Mouse (Mus musculus): ENCODE data around the gene Rab6b.
A peak's percentile ranks its signal among the peaks of the same experiment; 100 is the strongest.
"Not testable (repeated sequence)": the region's sequence is repeated elsewhere in the genome, so short reads cannot be mapped to it uniquely, and the experiment has no call there.

The Rab6b gene

GRCm38 (mm10) chr9:103145351-103145750 is 33.8 kb downstream of the Rab6b start:
- no peak for DNase-seq

GRCm38 (mm10) chr9:103146257-103146656 is 34.7 kb downstream of the Rab6b start:
- DNase-seq: no peak

GRCm38 (mm10) chr9:103146703-103147102 is 35.1 kb downstream of the Rab6b start:
- DNase-seq: no peak

- no peak for DNase-seq
These were observed 35.5 kb downstream of the Rab6b start for GRCm38 (mm10) chr9:103147103-103147502.

GRCm38 (mm10) chr9:103149074-103149799 is 37.6 kb downstream of the Rab6b start:
- no peak for DNase-seq

- DNase-seq: no peak
These were observed 41.7 kb downstream of the Rab6b start for GRCm38 (mm10) chr9:103153286-103153685.

- no peak for DNase-seq
These were observed 43.0 kb downstream of the Rab6b start for GRCm38 (mm10) chr9:103154568-103154967.

GRCm38 (mm10) chr9:103155158-103155557 is 43.6 kb downstream of the Rab6b start:
- not testable (repeated sequence) for DNase-seq

GRCm38 (mm10) chr9:103163806-103164205 is 52.2 kb downstream of the Rab6b start:
- no peak for DNase-seq

- peak in 1 of 2 experiments; percentile 21 for DNase-seq
These were observed 56.5 kb downstream of the Rab6b start for GRCm38 (mm10) chr9:103168046-103168445.

- DNase-seq: no peak
These were observed 57.2 kb downstream of the Rab6b start for GRCm38 (mm10) chr9:103168771-103169170.

GRCm38 (mm10) chr9:103174771-103175519 is 63.4 kb downstream of the Rab6b start:
- peak; percentile 43 to 58 for DNase-seq

- DNase-seq: no peak
These were observed 64.1 kb downstream of the Rab6b start for GRCm38 (mm10) chr9:103175692-103176091.

- DNase-seq: peak; percentile 70 to 77
These were observed 68.7 kb downstream of the Rab6b start for GRCm38 (mm10) chr9:103180303-103180702.

GRCm38 (mm10) chr9:103180807-103181565 is 69.4 kb downstream of the Rab6b start:
- DNase-seq: peak; percentile 76 to 79

- no peak for DNase-seq
These were observed 70.3 kb downstream of the Rab6b start for GRCm38 (mm10) chr9:103181886-103182285.

GRCm38 (mm10) chr9:103184855-103185254 is 73.3 kb downstream of the Rab6b start:
- no peak for DNase-seq

GRCm38 (mm10) chr9:103185946-103186345 is 74.4 kb downstream of the Rab6b start:
- DNase-seq: peak; percentile 39 to 52

- no peak for DNase-seq
These were observed 75.2 kb downstream of the Rab6b start for GRCm38 (mm10) chr9:103186747-103187146.

- no peak for DNase-seq
These were observed 76.8 kb downstream of the Rab6b start for GRCm38 (mm10) chr9:103188416-103188815.

GRCm38 (mm10) chr9:103201561-103202260 is 90.1 kb downstream of the Rab6b start, which contains the start of gene Srprb:
TSS of gene Srprb (minus strand) at chr9:103202137.
- DNase-seq: peak; percentile 93 to 95

GRCm38 (mm10) chr9:103205786-103206185 is 94.2 kb downstream of the Rab6b start:
- no peak for DNase-seq

GRCm38 (mm10) chr9:103207846-103208245 is 96.3 kb downstream of the Rab6b start:
- DNase-seq: peak; percentile 67 to 81
